Mouse (Mus musculus) neural tube, embryonic 13.5 days (tissue): ENCODE measurements at regions not wholly inside any gene's neighbourhood (a gene's known extent, or its start where the extent isn't known, plus 50 kb on each side); places are given as distances from the start of the nearest gene placed in this dataset.
A peak's percentile ranks its signal among the peaks of the same experiment; 100 is the strongest.

Experiments
- ATAC-seq: fragments of 200-750 bp; cut with Nextera tagmentation; 2 replicates; pipeline ENCODE4 v1.8.0; 2017; ENCODE audit warnings: low read depth, mild to moderate bottlenecking, moderate TSS enrichment, moderate library complexity
- H3K27ac ChIP-seq: fragments of 300-500 bp; sonication (generic); replicated peaks from 2 replicates; pipeline ENCODE4 v1.5.1; 2015; ENCODE audit warnings: moderate library complexity, mild to moderate bottlenecking, inconsistent platforms
- H3K27me3 ChIP-seq: fragments of 300-500 bp; sonication (generic); 2 replicates; pipeline ENCODE4 v1.6.1; 2015; ENCODE audit warnings: mild to moderate bottlenecking, inconsistent platforms
- H3K36me3 ChIP-seq: fragments of 300-500 bp; sonication (generic); 2 replicates; pipeline ENCODE4 v1.6.1; 2015; ENCODE audit warnings: mild to moderate bottlenecking, inconsistent platforms
- H3K4me1 ChIP-seq: fragments of 300-500 bp; sonication (generic); replicated peaks from 2 replicates; pipeline ENCODE4 v1.6.1; 2015; ENCODE audit warnings: inconsistent platforms
- H3K4me2 ChIP-seq: fragments of 300-500 bp; sonication (generic); 2 replicates; pipeline ENCODE4 v1.6.1; 2015; ENCODE audit warnings: inconsistent platforms, mild to moderate bottlenecking, moderate library complexity
- H3K4me3 ChIP-seq: fragments of 300-500 bp; sonication (generic); 2 replicates; pipeline ENCODE4 v1.5.1; 2015; ENCODE audit warnings: mild to moderate bottlenecking, inconsistent platforms
- H3K9ac ChIP-seq: fragments of 300-500 bp; sonication (generic); 2 replicates; pipeline ENCODE4 v1.6.1; 2015; ENCODE audit warnings: moderate library complexity, mild to moderate bottlenecking, inconsistent platforms
- H3K9me3 ChIP-seq: fragments of 300-500 bp; sonication (generic); 2 replicates; pipeline ENCODE4 v1.6.1; 2016; ENCODE audit warnings: inconsistent platforms
- WGBS: fragments of 180-500 bp; shearing (Covaris S2); methylation state at CpG from one replicate; pipeline ENCODE4 v1.1.7; 2015; 5-methylcytosine and 5-hydroxymethylcytosine counted together

- Histone ChIP-seq H3K4me2 (no peak overlapping the region), H3K4me3 (no peak overlapping the region), H3K4me1 (peaks cover 8% of the 10 kb centered on the region; the same call in 1 of the 2 replicates), H3K27me3 (no peaks in the 10 kb centered on the region), H3K27ac (no peak overlapping the region; the same call in 1 of the 2 replicates), H3K9me3 (no peaks in the 10 kb centered on the region), H3K36me3 (no peaks in the 10 kb centered on the region), H3K9ac (no peak overlapping the region)
- ATAC-seq = no peak
- WGBS = 86% methylated on average over 11 of the region's 11 CpGs
Measured at GRCm38 (mm10) chr5:100220320-100220719, 60.7 kb upstream of the Tmem150c start.

GRCm38 (mm10) chr5:100218256-100218851, 58.7 kb upstream of the Tmem150c start:
- no peaks in the 10 kb centered on the region for H3K27me3 ChIP-seq
- H3K36me3 ChIP-seq = no peaks in the 10 kb centered on the region
- no peaks in the 10 kb centered on the region for H3K9me3 ChIP-seq
- H3K9ac ChIP-seq = no peak overlapping the region
- H3K4me3 ChIP-seq = no peak overlapping the region
- H3K4me1 ChIP-seq = peaks cover 8% of the 10 kb centered on the region; the same call in 1 of the 2 replicates
- no peak for ATAC-seq
- no peak overlapping the region for H3K4me2 ChIP-seq
- 93% methylated on average over 3 of the region's 3 CpGs for WGBS
- no peak overlapping the region for H3K27ac ChIP-seq

DNA sequence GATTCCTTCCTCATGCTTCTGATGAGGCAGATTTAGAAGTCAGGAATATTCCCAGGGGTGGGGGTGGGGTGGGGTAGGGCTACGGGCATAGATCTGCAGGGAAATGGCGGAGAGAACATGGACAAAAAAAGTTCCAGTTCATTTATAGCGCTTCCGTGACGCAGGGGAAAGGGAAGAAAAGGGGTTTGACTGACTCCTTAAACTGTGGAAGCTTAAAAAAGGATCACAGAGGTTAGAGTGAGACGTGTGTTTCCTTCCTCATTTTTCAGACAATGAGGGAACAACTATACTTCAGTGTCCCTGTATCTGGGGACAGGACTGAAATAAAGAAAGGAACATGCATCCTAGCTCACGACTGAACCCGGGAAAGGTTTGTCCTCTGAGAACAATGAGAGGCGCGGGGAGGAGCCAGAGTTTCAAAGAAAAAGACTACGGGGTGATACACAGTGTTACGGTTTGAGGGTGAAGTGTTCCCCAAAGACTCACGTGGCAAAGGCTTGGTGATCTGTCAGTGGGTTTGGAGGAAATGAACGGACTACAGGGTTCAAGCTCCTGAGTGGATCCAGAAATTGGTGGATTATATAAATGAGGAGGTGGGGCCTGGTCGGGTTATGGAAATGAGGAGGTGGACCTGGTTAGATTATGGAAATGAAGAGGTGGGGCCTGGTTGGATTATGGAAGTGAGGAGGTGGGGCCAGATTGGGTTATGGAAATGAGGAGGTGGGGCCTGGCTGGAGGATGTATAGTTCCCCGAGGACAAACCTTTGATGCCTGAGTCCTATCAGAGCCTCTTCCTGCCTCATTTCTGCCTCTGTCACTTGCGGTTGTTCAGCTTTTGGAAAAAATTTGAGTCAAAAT, 57.8 kb upstream of the Tmem150c start:
- 0 out of 2 replicates have a peak overlapping the region, but pooled peaks have one; percentile 10 for H3K4me3 ChIP-seq
- no peaks in the 10 kb centered on the region for H3K9me3 ChIP-seq
- 21% methylated on average over 17 of the region's 17 CpGs for WGBS
- H3K27ac ChIP-seq = no peak overlapping the region
- no peaks in the 10 kb centered on the region for H3K27me3 ChIP-seq
- no peaks in the 10 kb centered on the region for H3K36me3 ChIP-seq
- no peak overlapping the region for H3K9ac ChIP-seq
- peak overlapping the region; percentile 22; the same call in 1 of the 2 replicates for H3K4me2 ChIP-seq
- ATAC-seq = no peak
- H3K4me1 ChIP-seq = peaks cover 8% of the 10 kb centered on the region; the same call in 1 of the 2 replicates

DNA sequence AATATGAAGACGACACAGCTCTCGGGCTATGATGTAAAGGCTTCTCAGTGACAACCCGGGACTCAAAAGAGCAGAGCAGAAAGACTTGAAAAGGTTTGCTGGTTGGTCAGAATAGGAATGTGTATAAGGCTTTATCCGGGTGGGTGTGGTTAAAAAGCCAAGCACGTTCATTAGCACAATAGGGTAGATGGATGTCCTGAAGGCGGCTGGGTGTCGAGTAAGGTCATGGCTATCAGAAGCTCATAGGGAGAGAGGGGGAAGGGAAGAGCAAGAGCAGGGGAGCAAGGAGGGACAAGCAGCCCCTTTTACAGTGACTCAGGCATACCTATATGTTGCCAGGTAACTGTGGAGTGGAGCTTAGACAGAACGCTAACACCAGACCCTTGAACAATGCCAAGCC, 54.3 kb upstream of the Tmem150c start:
- Histone ChIP-seq H3K9ac (no peak overlapping the region), H3K4me1 (no peaks in the 10 kb centered on the region), H3K9me3 (no peaks in the 10 kb centered on the region), H3K4me2 (no peak overlapping the region), H3K27ac (no peak overlapping the region), H3K27me3 (no peaks in the 10 kb centered on the region), H3K4me3 (no peak overlapping the region), H3K36me3 (no peaks in the 10 kb centered on the region)
- ATAC-seq = no peak
- 53% methylated on average over 8 of the region's 8 CpGs for WGBS

GRCm38 (mm10) chr5:100210708-100211107, 51.1 kb upstream of the Tmem150c start:
- Histone ChIP-seq H3K36me3 (no peaks in the 10 kb centered on the region), H3K4me3 (no peak overlapping the region), H3K9ac (no peak overlapping the region), H3K27me3 (no peaks in the 10 kb centered on the region), H3K4me2 (no peak overlapping the region), H3K27ac (no peak overlapping the region), H3K4me1 (no peaks in the 10 kb centered on the region), H3K9me3 (no peaks in the 10 kb centered on the region)
- 83% methylated on average over 5 of the region's 5 CpGs for WGBS
- ATAC-seq = no peak
